Mouse (Mus musculus) intestine, postnatal 0 days (tissue): ENCODE data around the gene Fam83d. TPM values are rescaled to one million over a fixed set of nuclear protein-coding genes. Genes with fewer than 3 reads are reported as not detected.

ENCODE experiments used
- ATAC-seq: fragments of 200-750 bp; cut with Nextera tagmentation; 2 replicates; pipeline ENCODE4 v1.8.0; 2017; ENCODE audit warnings: mild to moderate bottlenecking, moderate TSS enrichment, moderate library complexity
- H3K27ac ChIP-seq: fragments of 300-500 bp; sonication (generic); 2 replicates; pipeline ENCODE4 v1.5.1; 2014; ENCODE audit warnings: mild to moderate bottlenecking, low read depth, low read length, moderate library complexity
- H3K27me3 ChIP-seq: fragments of 300-500 bp; sonication (generic); replicated peaks from 2 replicates; pipeline ENCODE4 v1.6.1; 2014; ENCODE audit warnings: low read length, mixed read lengths; ENCODE audit not compliant: control insufficient read depth, insufficient read depth
- H3K36me3 ChIP-seq: fragments of 300-500 bp; sonication (generic); 2 replicates; pipeline ENCODE4 v1.6.1; 2014; ENCODE audit warnings: mild to moderate bottlenecking, moderate library complexity; ENCODE audit not compliant: control insufficient read depth, insufficient read depth
- H3K4me1 ChIP-seq: fragments of 300-500 bp; sonication (generic); replicated peaks from 2 replicates; pipeline ENCODE4 v1.6.1; 2014; ENCODE audit warnings: antibody characterized with exemption, low read length, mixed read lengths; ENCODE audit not compliant: control insufficient read depth, insufficient read depth
- H3K4me2 ChIP-seq: fragments of 300-500 bp; sonication (generic); replicated peaks from 2 replicates; pipeline ENCODE4 v1.6.1; 2014; ENCODE audit warnings: low read depth, mild to moderate bottlenecking, moderate library complexity
- H3K4me3 ChIP-seq: fragments of 300-500 bp; sonication (generic); 2 replicates; pipeline ENCODE4 v1.5.1; 2014; ENCODE audit warnings: low read depth, low read length
- H3K9ac ChIP-seq: fragments of 300-500 bp; sonication (generic); 2 replicates; pipeline ENCODE4 v1.6.1; 2014; ENCODE audit warnings: mild to moderate bottlenecking, low read depth, low read length
- H3K9me3 ChIP-seq: fragments of 300-500 bp; sonication (generic); 2 replicates; pipeline ENCODE4 v1.6.1; 2016; ENCODE audit warnings: mixed run types; ENCODE audit not compliant: control insufficient read depth
- CTCF ChIP-seq: sonication (generic); IDR thresholded peaks from 2 replicates; pipeline ENCODE4 v1.5.1; 2016; ENCODE audit warnings: low read depth, mild to moderate bottlenecking, control low read depth, antibody characterized with exemption, moderate library complexity
- WGBS: fragments of 180-500 bp; shearing (Covaris S2); extraction: QIAGEN DNeasy Blood & Tissue Kit; methylation state at CpG from one replicate; pipeline ENCODE4 v1.1.7; 2014; 5-methylcytosine and 5-hydroxymethylcytosine counted together
- polyA plus RNA-seq: library from polyadenylated mRNA; unstranded; fragments of >200 nt; fragmentation: Nextera tagmentation; extraction: Ambion mirVana; gene quantifications from 2 replicates; pipeline ENCODE4 v1.2.1, GENCODE M21; 2015

Fam83d gene
- polyA plus RNA-seq, 1 experiment from 2014 or later: 15.0 TPM

GRCm38 (mm10) chr2:158772808-158773207 lies 4.9 kb downstream of the Fam83d start:
- Histone ChIP-seq H3K4me2 (no peak overlapping the region), H3K4me1 (peaks cover 14% of the 10 kb centered on the region), H3K9ac (no peak overlapping the region), H3K4me3 (no peak overlapping the region), H3K27ac (no peak overlapping the region), H3K9me3 (no peaks in the 10 kb centered on the region), H3K36me3 (no peaks in the 10 kb centered on the region), H3K27me3 (no peaks in the 10 kb centered on the region)
- ATAC-seq: no peak
- WGBS: 86% methylated on average over 13 of the region's 13 CpGs
- TF ChIP-seq CTCF: no peak

GRCm38 (mm10) chr2:158774886-158775285 lies 7.0 kb downstream of the Fam83d start:
- H3K9ac ChIP-seq: no peak overlapping the region
- H3K4me1 ChIP-seq: peaks cover 17% of the 10 kb centered on the region
- H3K4me3 ChIP-seq: no peak overlapping the region
- H3K27me3 ChIP-seq: no peaks in the 10 kb centered on the region
- no peak overlapping the region for H3K4me2 ChIP-seq
- TF ChIP-seq CTCF: no peak
- ATAC-seq: no peak
- WGBS: 47% methylated on average over 8 of the region's 8 CpGs
- H3K36me3 ChIP-seq: peaks cover 6% of the 10 kb centered on the region; the same call in 1 of the 2 replicates
- H3K9me3 ChIP-seq: no peaks in the 10 kb centered on the region
- no peak overlapping the region for H3K27ac ChIP-seq

- Histone ChIP-seq H3K4me2 (no peak overlapping the region), H3K9me3 (no peaks in the 10 kb centered on the region), H3K4me1 (peaks cover 12% of the 10 kb centered on the region; the same call in 1 of the 2 replicates), H3K27me3 (no peaks in the 10 kb centered on the region), H3K4me3 (no peak overlapping the region), H3K27ac (no peak overlapping the region), H3K36me3 (peaks cover 21% of the 10 kb centered on the region), H3K9ac (no peak overlapping the region)
- WGBS: 84% methylated on average over 4 of the region's 4 CpGs
- ATAC-seq: no peak
- no peak for TF ChIP-seq CTCF
These were observed 8.8 kb downstream of the Fam83d start for GRCm38 (mm10) chr2:158776716-158777115.

- H3K36me3 ChIP-seq: peaks cover 25% of the 10 kb centered on the region
- H3K4me2 ChIP-seq: 0 out of 2 replicates have a peak overlapping the region, but pooled peaks have one; percentile 24
- H3K27ac ChIP-seq: peak overlapping the region; percentile 28; the same call in 1 of the 2 replicates
- H3K27me3 ChIP-seq: no peaks in the 10 kb centered on the region
- no peak for TF ChIP-seq CTCF
- H3K9ac ChIP-seq: 0 out of 2 replicates have a peak overlapping the region, but pooled peaks have one; percentile 3
- WGBS: 31% methylated on average over 6 of the region's 6 CpGs
- no peak overlapping the region for H3K4me3 ChIP-seq
- H3K4me1 ChIP-seq: peaks cover 12% of the 10 kb centered on the region; the same call in 1 of the 2 replicates
- no peaks in the 10 kb centered on the region for H3K9me3 ChIP-seq
- ATAC-seq: no peak
These were observed 9.6 kb downstream of the Fam83d start for GRCm38 (mm10) chr2:158777490-158777889.

- Histone ChIP-seq H3K4me1 (peaks cover 12% of the 10 kb centered on the region; the same call in 1 of the 2 replicates), H3K27ac (no peak overlapping the region), H3K4me2 (no peak overlapping the region), H3K36me3 (peaks cover 25% of the 10 kb centered on the region), H3K4me3 (no peak overlapping the region), H3K27me3 (no peaks in the 10 kb centered on the region), H3K9me3 (no peaks in the 10 kb centered on the region), H3K9ac (no peak overlapping the region)
- no peak for TF ChIP-seq CTCF
- no peak for ATAC-seq
- 70% methylated on average over 7 of the region's 7 CpGs for whole genome bisulfite sequencing
These were observed 10.5 kb downstream of the Fam83d start for GRCm38 (mm10) chr2:158778349-158778748.

- no peak for TF ChIP-seq CTCF
- Histone ChIP-seq H3K4me2 (no peak overlapping the region), H3K4me1 (0 out of 2 replicates have a peak, but pooled peaks cover 8% of the 10 kb centered on the region), H3K27ac (no peak overlapping the region; the same call in 1 of the 2 replicates), H3K9ac (no peak overlapping the region), H3K36me3 (peaks cover 44% of the 10 kb centered on the region), H3K4me3 (no peak overlapping the region), H3K9me3 (no peaks in the 10 kb centered on the region), H3K27me3 (no peaks in the 10 kb centered on the region)
- ATAC-seq: no peak
- WGBS: 85% methylated on average over 7 of the region's 7 CpGs
These were observed 13.2 kb downstream of the Fam83d start for GRCm38 (mm10) chr2:158781126-158781525.
